Mouse (Mus musculus) ovary, adult 10 weeks (tissue): ENCODE results near the gene Ppil3. TPM values are rescaled to one million over a fixed set of nuclear protein-coding genes. Genes with fewer than 3 reads are reported as not detected.

Source experiments
- polyA plus RNA-seq: library from polyadenylated mRNA; stranded (reverse); fragments of 350-450 nt; fragmentation: Illumina TruSeq; extraction: RNeasy Lipid Tissue Mini Kit (QIAGEN cat#74804); gene quantifications from one replicate; pipeline ENCODE4 v1.2.3, GENCODE M21; 2014

Gene Ppil3
- 185 TPM for polyA plus RNA-seq

DNA sequence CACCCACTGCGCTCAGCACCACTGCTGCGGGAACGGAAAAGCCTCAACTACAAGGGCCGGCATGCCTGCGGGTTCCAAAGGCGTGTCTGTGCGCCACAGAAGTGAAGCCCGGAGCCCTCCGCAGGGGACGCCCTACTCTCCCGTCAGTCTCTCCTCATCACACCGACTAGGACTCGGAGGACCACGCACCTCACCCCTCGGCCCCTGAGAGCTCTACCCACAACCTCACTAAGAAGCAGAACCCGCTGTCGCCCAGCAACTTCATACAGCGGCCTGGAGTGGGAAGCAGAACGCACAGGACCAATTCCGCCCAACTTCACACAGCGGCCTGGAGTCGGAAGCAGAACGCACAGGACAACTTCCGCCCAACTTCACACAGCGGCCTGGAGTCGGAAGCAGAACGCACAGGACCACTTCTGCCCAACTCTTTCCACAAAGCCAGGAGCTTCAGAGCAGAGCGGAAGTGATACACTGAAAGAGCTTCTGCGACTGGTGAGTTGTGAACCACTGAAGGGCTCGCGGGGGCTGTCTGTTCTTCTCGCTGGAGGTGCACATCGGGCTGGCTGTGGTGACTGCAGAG, at the start of gene Ppil3, which contains the start of gene Nif3l1:
Gene Ppil3 (minus strand): TSS at position 344 of the 580 bp plus-strand sequence.
Gene Nif3l1 (plus strand): TSS at position 9 of the 580 bp plus-strand sequence.

DNA sequence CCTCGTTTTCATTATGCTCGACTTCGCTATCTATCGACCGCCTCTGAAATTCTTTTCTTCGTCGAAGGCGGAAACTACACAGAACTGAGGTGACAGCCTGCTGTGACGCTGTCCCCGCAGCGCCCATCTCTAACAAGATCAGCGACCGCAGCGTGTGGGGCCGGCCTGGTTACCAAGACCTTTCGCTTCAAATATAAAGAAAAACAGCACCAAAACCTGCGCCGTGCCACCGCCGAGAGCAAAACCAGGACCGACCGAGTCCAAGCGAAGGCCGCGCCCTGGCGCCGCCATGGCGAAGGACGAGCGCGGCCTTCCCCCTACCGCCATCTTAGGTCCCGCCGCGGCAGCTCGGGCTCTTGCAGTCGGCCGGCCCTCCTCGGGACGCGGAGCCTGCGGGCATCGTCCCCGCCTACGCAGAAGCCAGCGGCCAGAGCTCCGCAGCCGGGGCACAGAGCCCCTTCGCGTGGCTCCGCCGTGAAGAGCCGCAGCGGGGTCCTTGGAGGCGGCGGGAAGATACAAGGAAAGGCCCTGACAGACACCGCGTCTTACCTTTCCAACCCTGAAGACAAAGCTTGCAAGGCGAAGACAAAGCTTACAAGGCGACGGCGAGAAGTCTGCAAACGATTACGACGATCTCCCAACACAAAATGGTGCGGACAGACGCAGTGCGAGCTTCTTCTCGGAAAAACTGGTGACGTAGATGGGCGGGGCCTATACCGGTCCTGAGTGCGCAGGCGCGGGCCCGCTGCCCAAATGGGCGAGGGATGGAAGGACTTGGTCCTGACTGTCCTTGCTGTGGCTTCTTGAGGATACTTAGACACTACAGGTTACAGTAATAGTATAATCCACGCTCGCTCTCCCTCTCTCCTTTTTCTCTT, 21.7 kb downstream of the Ppil3 start, which contains the start of gene Clk1:
Gene Clk1 (minus strand): TSS at position 696 of the 878 bp plus-strand sequence.

DNA sequence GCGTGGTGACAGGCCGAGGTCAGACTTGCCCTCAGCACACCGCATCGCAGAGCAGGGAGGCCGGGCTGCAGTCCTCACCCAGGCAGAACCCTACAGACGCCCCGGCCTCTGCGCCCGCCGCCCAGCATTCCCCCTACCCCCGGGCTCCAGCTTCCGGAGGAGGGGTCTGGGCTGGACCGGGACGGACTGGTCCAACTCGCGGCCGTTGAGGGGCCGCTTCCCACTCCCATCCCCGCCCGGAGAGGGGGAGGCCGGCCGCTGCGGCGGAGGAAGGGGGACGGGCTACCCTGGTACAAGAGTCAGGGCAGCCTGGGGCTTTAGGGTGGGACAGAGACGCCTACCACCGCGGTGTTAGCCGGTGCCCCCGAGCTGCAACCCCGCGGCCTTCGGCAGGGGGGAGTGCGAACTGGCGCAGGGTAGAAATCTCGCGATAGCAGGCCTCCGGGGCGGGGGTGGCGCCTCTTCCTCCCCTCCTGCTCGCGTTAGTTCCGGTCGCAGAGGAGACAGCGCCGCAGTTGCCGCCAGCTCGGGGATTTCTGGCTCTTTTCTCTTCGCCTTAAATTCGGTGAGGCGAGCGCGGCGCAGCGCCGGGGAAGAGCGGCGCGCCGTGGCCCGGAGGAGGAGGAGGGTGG, 52.5 kb downstream of the Ppil3 start, which contains the start of gene Bzw1:
Gene Bzw1 (plus strand): TSS at position 247 of the 632 bp plus-strand sequence.

Other genes starting within 250 kb of the Ppil3 start
- gene Aox4, start 235.1 kb downstream of the Ppil3 start, polyA plus RNA-seq, result 1.7 TPM
- 0.94 TPM for gene Aox2, start 167.2 kb downstream of the Ppil3 start, polyA plus RNA-seq
- gene Bzw1, start 52.6 kb downstream of the Ppil3 start, polyA plus RNA-seq, result 890 TPM
- 379 TPM for gene Clk1, start 21.4 kb downstream of the Ppil3 start, polyA plus RNA-seq
- gene Nif3l1, start 335 bp downstream of the Ppil3 start, polyA plus RNA-seq, result 37.1 TPM
- gene Orc2, start 59.6 kb upstream of the Ppil3 start, polyA plus RNA-seq, result 121 TPM
- gene Fam126b, start 140.8 kb upstream of the Ppil3 start, polyA plus RNA-seq, result 67.4 TPM
- 45.4 TPM for gene Ndufb3, start 140.9 kb upstream of the Ppil3 start, polyA plus RNA-seq